In genomic region chr17:24199252-24199651, GRCm38 (mm10) we compare ENCODE assay signal across 1 mouse cellular context.
TF ChIP-seq lines count a peak whose summit lies in the region.

No protein-coding gene starts in this region.

TF ChIP-seq in MEL, 35 proteins besides CTCF, POLR2A, EP300 and RAD21 (continued from another document):
- TF ChIP-seq ETS1 (IDR thresholded peaks at IDR 0.05; ENCODE audit: low read depth, low read length) (0 out of 2 replicates have a peak, but pooled peaks have one; percentile 41), SMC3 (IDR thresholded peaks at IDR 0.05; ENCODE audit: low read depth, low read length) (no peak), ELF1 (IDR thresholded peaks at IDR 0.05; ENCODE audit: low read depth, low read length) (no peak), USF2 (IDR thresholded peaks at IDR 0.05; ENCODE audit: borderline replicate concordance in 1 of 2, insufficient read depth in 1 of 2, low read depth in 1 of 2, low read length in 2 of 2) (no peak), MYB (IDR thresholded peaks at IDR 0.05; ENCODE audit: low read depth, low read length) (no peak), SIN3A (IDR thresholded peaks at IDR 0.05; ENCODE audit: low read length) (0 out of 2 replicates have a peak, but pooled peaks have one; percentile 30), MYC (IDR thresholded peaks at IDR 0.05; ENCODE audit: low read depth, low read length) (0 out of 2 replicates have a peak, but pooled peaks have one; percentile 13), JUND (IDR thresholded peaks at IDR 0.05; ENCODE audit: low read depth, low read length) (no peak), UBTF (IDR thresholded peaks at IDR 0.05; ENCODE audit: borderline replicate concordance, insufficient read depth, low read depth, low read length) (no peak), ZNF384 (IDR thresholded peaks at IDR 0.05; ENCODE audit: low read depth, low read length) (no peak), POLR2AphosphoS2 (IDR thresholded peaks at IDR 0.05; ENCODE audit: low read length) (no peak), MAZ (IDR thresholded peaks at IDR 0.05; ENCODE audit: low read depth, low read length) (no peak), ZMIZ1 (IDR thresholded peaks at IDR 0.05; ENCODE audit: low read depth, low read length) (no peak)
